In the genomic region with DNA sequence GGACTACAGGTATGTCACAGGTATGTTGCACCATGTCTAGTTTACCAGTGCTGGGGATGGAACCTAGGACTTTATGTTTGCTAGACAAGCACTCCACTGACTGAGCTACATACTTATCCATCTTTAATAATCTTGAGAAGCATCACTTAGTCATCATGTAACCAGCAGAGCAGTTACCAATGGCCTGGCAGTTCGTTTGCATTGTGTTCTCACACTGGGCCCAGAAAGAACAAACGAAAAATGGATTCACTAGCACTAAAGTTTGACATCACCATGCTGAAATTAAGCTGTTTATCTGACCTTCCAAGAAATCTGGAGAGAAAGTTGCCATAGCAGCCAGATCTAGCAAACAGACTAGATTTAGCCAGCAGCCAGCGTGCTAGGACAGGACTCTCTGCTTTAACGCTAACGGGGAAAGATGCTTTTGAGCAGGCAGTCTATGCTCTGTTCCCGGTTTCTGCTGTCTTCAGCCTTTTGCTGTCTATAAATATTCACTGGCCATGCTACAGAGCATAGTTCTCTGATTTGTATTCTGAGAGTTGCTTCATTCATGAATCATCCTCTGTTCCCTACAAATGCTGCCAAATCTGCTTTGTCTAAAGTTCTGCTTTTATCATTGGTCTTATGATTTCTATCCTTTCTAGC, we compare ENCODE assay signal across 11 mouse cellular contexts.
DNase-seq lines count a peak whose midpoint lies in the region; ATAC-seq and TF ChIP-seq lines count a peak whose summit lies in the region.
"Had no signal": no experiment of that assay in that cellular context is flagged by ENCODE, and none has a peak within 500 bp of the region (broad histone marks: within the 10 kb centered on the region; RNA-seq: fewer than 3 reads in every experiment).

No protein-coding gene starts in this region.

- H3K9ac ChIP-seq in forebrain, embryonic 16.5 days (replicated peaks; ENCODE audit: low read depth, low read length), result no peak overlapping the region
- no peak overlapping the region for H3K9ac ChIP-seq in forebrain, embryonic 11.5 days (ENCODE audit: low read length)
- no peak overlapping the region for H3K9ac ChIP-seq in kidney, embryonic 14.5 days (ENCODE audit: low read depth, low read length)
- H3K9ac ChIP-seq: heart, embryonic 15.5 days had no signal

- H3K4me3 ChIP-seq in forebrain, embryonic 16.5 days (replicated peaks; ENCODE audit: low read length), result no peak overlapping the region
- no peak overlapping the region for H3K4me3 ChIP-seq in forebrain, embryonic 11.5 days (ENCODE audit: low read depth, low read length)
- H3K4me3 ChIP-seq in lung, adult 2 months (replicated peaks; ENCODE audit: extremely low read depth, low read depth, low read length), result no peak overlapping the region
- no peak overlapping the region for H3K4me3 ChIP-seq in kidney, embryonic 14.5 days (ENCODE audit: low read length)
- H3K4me3 ChIP-seq: heart, embryonic 15.5 days had no signal

- no peak for DNase-seq in forebrain, embryonic 11.5 days (ENCODE audit: low spot score)
- peak; percentile 9 to 16 for DNase-seq in lung, adult 18-20 months
- no peak for DNase-seq in lung, adult 2 months
- peak; percentile 29 to 39 for DNase-seq in layer of hippocampus, adult 8-10 months (ENCODE audit: low spot score in 2 of 2)
- DNase-seq in right cerebral cortex, postnatal 14 days, result peak; percentile 6
- DNase-seq in yolk sac, embryonic 10.5 days (ENCODE audit: low spot score), result no peak
- DNase-seq: cerebellum, adult 11 months had no signal

- no peaks in the 10 kb centered on the region for H3K36me3 ChIP-seq in forebrain, embryonic 16.5 days (ENCODE audit: control insufficient read depth, insufficient read depth)
- no peaks in the 10 kb centered on the region for H3K36me3 ChIP-seq in forebrain, embryonic 11.5 days (ENCODE audit: control insufficient read depth, insufficient read depth, low read length)
- no peaks in the 10 kb centered on the region for H3K36me3 ChIP-seq in kidney, embryonic 14.5 days (ENCODE audit: control insufficient read depth, insufficient read depth, low read length)
- H3K36me3 ChIP-seq: heart, embryonic 15.5 days had no signal

- H3K4me1 ChIP-seq in forebrain, embryonic 16.5 days (replicated peaks; ENCODE audit: control insufficient read depth, insufficient read depth, low read length), result no peaks in the 10 kb centered on the region; the same call in 1 of the 2 replicates
- no peaks in the 10 kb centered on the region for H3K4me1 ChIP-seq in forebrain, embryonic 11.5 days (replicated peaks; ENCODE audit: control insufficient read depth, insufficient read depth, low read length)
- no peaks in the 10 kb centered on the region for H3K4me1 ChIP-seq in lung, adult 2 months (ENCODE audit: control insufficient read depth, insufficient read depth, low read length)
- H3K4me1 ChIP-seq in kidney, embryonic 14.5 days (ENCODE audit: control insufficient read depth, insufficient read depth, low read length), result no peaks in the 10 kb centered on the region
- H3K4me1 ChIP-seq: heart, embryonic 15.5 days had no signal

- 60% methylated on average over 6 of the region's 6 CpGs for WGBS in forebrain, embryonic 16.5 days
- WGBS in forebrain, embryonic 11.5 days, result 87% methylated on average over 6 of the region's 6 CpGs
- 65% methylated on average over 6 of the region's 6 CpGs for WGBS in lung, adult 2 months
- 80% methylated on average over 6 of the region's 6 CpGs for WGBS in kidney, embryonic 14.5 days

- TF ChIP-seq POLR2A in lung, adult 2 months (IDR thresholded peaks at IDR 0.05; ENCODE audit: borderline replicate concordance, extremely low read depth, low read depth, low read length), result no peak

- no peak overlapping the region for H3K4me2 ChIP-seq in forebrain, embryonic 16.5 days (ENCODE audit: low read length)
- no peak overlapping the region for H3K4me2 ChIP-seq in forebrain, embryonic 11.5 days (ENCODE audit: low read depth, low read length, severe bottlenecking)
- H3K4me2 ChIP-seq in kidney, embryonic 14.5 days (replicated peaks; ENCODE audit: low read depth, low read length), result no peak overlapping the region
- H3K4me2 ChIP-seq: heart, embryonic 15.5 days had no signal

- H3K27ac ChIP-seq in forebrain, embryonic 16.5 days (ENCODE audit: low read length), result 0 out of 2 replicates have a peak overlapping the region, but pooled peaks have one; percentile 38
- no peak overlapping the region for H3K27ac ChIP-seq in forebrain, embryonic 11.5 days (ENCODE audit: low read depth, low read length)
- no peak overlapping the region for H3K27ac ChIP-seq in kidney, embryonic 14.5 days (ENCODE audit: low read depth, low read length)
- H3K27ac ChIP-seq: heart, embryonic 15.5 days had no signal

- no peaks in the 10 kb centered on the region for H3K27me3 ChIP-seq in forebrain, embryonic 16.5 days (replicated peaks; ENCODE audit: control insufficient read depth, insufficient read depth, low read length)
- no peaks in the 10 kb centered on the region for H3K27me3 ChIP-seq in forebrain, embryonic 11.5 days (ENCODE audit: control insufficient read depth, insufficient read depth, low read length)
- no peaks in the 10 kb centered on the region for H3K27me3 ChIP-seq in kidney, embryonic 14.5 days (ENCODE audit: control insufficient read depth, insufficient read depth, low read length)
- H3K27me3 ChIP-seq: CH12.LX; heart, embryonic 15.5 days had no signal

- H3K9me3 ChIP-seq in forebrain, embryonic 16.5 days (ENCODE audit: control insufficient read depth, low read length), result no peaks in the 10 kb centered on the region
- no peaks in the 10 kb centered on the region for H3K9me3 ChIP-seq in forebrain, embryonic 11.5 days (ENCODE audit: control insufficient read depth, low read length)
- H3K9me3 ChIP-seq in kidney, embryonic 14.5 days (ENCODE audit: control insufficient read depth, low read length), result no peaks in the 10 kb centered on the region
- H3K9me3 ChIP-seq: heart, embryonic 15.5 days had no signal

- peak; percentile 78 for ATAC-seq in forebrain, embryonic 16.5 days
- ATAC-seq in forebrain, embryonic 11.5 days (replicated peaks; ENCODE audit: low FRiP score), result no peak
- no peak for ATAC-seq in kidney, embryonic 14.5 days (ENCODE audit: low FRiP score, low TSS enrichment)

- TF ChIP-seq CTCF in lung, adult 2 months (IDR thresholded peaks at IDR 0.05; ENCODE audit: insufficient read depth, low read length), result no peak

Comparison
In these comparisons a context has a peak if more than half of its experiments do, and no peak if none do; other contexts are left out.
1. DNase-seq: peak in lung, adult 18-20 months (2 of 2), layer of hippocampus, adult 8-10 months (2 of 2) and right cerebral cortex, postnatal 14 days (single experiment); none in forebrain, embryonic 11.5 days (single experiment), lung, adult 2 months (single experiment) and yolk sac, embryonic 10.5 days (single experiment).